Mouse (Mus musculus): ENCODE results near the gene Smim9.

- TF ChIP-seq GATA1 (IDR thresholded peaks at IDR 0.05; ENCODE audit: low read length) (no peak), TAL1 (IDR thresholded peaks at IDR 0.05; ENCODE audit: low read length) (no peak)
These were observed 38.0 kb downstream of the Smim9 start for GRCm38 (mm10) chrX:75125606-75126005.

All from erythroblast, embryonic 14.5 days (primary cell).